Mouse (Mus musculus): Measurements from ENCODE around the gene Ccdc60. TPM values are rescaled to one million over a fixed set of nuclear protein-coding genes. Genes with fewer than 3 reads are reported as not detected.

Ccdc60 gene
- polyA plus RNA-seq, 1 experiment: 0.38 TPM

- H3K27me3 ChIP-seq (ENCODE audit: control insufficient read depth, insufficient read depth, low read length): no peaks in the 10 kb centered on the region; the same call in 1 of the 2 replicates
- DNase-seq: no peak
- no peak overlapping the region for H3K4me3 ChIP-seq (replicated peaks; ENCODE audit: insufficient read depth, low read depth, low read length)
- TF ChIP-seq POLR2A (IDR thresholded peaks at IDR 0.05; ENCODE audit: borderline replicate concordance, insufficient read depth, low read length): no peak
- no peak for TF ChIP-seq CTCF (IDR thresholded peaks at IDR 0.05; ENCODE audit: borderline replicate concordance, insufficient read depth, low read depth, low read length)
- no peak overlapping the region for H3K27ac ChIP-seq (ENCODE audit: insufficient read depth, low read length)
- 52% methylated on average over 10 of the region's 10 CpGs for WGBS
- H3K4me1 ChIP-seq (ENCODE audit: control insufficient read depth, insufficient read depth, low read length): peaks cover 6% of the 10 kb centered on the region; the same call in 1 of the 2 replicates
Observed at GRCm38 (mm10) chr5:116288183-116288582, 602 bp downstream of the Ccdc60 start.

GRCm38 (mm10) chr5:116285532-116286176, 3.1 kb downstream of the Ccdc60 start:
- no peak for DNase-seq
- H3K27ac ChIP-seq (ENCODE audit: insufficient read depth, low read length): no peak overlapping the region
- H3K4me3 ChIP-seq (replicated peaks; ENCODE audit: insufficient read depth, low read depth, low read length): no peak overlapping the region
- WGBS: 30% methylated on average over 15 of the region's 15 CpGs
- H3K4me1 ChIP-seq (ENCODE audit: control insufficient read depth, insufficient read depth, low read length): peaks cover 8% of the 10 kb centered on the region; the same call in 1 of the 2 replicates
- TF ChIP-seq CTCF (IDR thresholded peaks at IDR 0.05; ENCODE audit: borderline replicate concordance, insufficient read depth, low read depth, low read length) (no peak), POLR2A (IDR thresholded peaks at IDR 0.05; ENCODE audit: borderline replicate concordance, insufficient read depth, low read length) (no peak)
- H3K27me3 ChIP-seq (ENCODE audit: control insufficient read depth, insufficient read depth, low read length): no peaks in the 10 kb centered on the region; the same call in 1 of the 2 replicates

GRCm38 (mm10) chr5:116280518-116280917, 8.3 kb downstream of the Ccdc60 start:
- no peak overlapping the region for H3K27ac ChIP-seq (ENCODE audit: insufficient read depth, low read length)
- no peak for TF ChIP-seq POLR2A (IDR thresholded peaks at IDR 0.05; ENCODE audit: borderline replicate concordance, insufficient read depth, low read length)
- no peak for TF ChIP-seq CTCF (IDR thresholded peaks at IDR 0.05; ENCODE audit: borderline replicate concordance, insufficient read depth, low read depth, low read length)
- no peak overlapping the region for H3K4me3 ChIP-seq (replicated peaks; ENCODE audit: insufficient read depth, low read depth, low read length)
- DNase-seq: no peak
- H3K27me3 ChIP-seq (ENCODE audit: control insufficient read depth, insufficient read depth, low read length): no peaks in the 10 kb centered on the region
- H3K4me1 ChIP-seq (ENCODE audit: control insufficient read depth, insufficient read depth, low read length): peaks cover 6% of the 10 kb centered on the region; the same call in 1 of the 2 replicates

GRCm38 (mm10) chr5:116278436-116278918, 10.3 kb downstream of the Ccdc60 start:
- peak overlapping the region; percentile 11 for H3K4me3 ChIP-seq (replicated peaks; ENCODE audit: insufficient read depth, low read depth, low read length)
- H3K4me1 ChIP-seq (ENCODE audit: control insufficient read depth, insufficient read depth, low read length): peaks cover 5% of the 10 kb centered on the region; the same call in 1 of the 2 replicates
- TF ChIP-seq CTCF (IDR thresholded peaks at IDR 0.05; ENCODE audit: borderline replicate concordance, insufficient read depth, low read depth, low read length): no peak
- no peak for TF ChIP-seq POLR2A (IDR thresholded peaks at IDR 0.05; ENCODE audit: borderline replicate concordance, insufficient read depth, low read length)
- no peak overlapping the region for H3K27ac ChIP-seq (ENCODE audit: insufficient read depth, low read length)
- H3K27me3 ChIP-seq (ENCODE audit: control insufficient read depth, insufficient read depth, low read length): no peaks in the 10 kb centered on the region
- DNase-seq: no peak
- 38% methylated on average over 17 of the region's 17 CpGs for WGBS

GRCm38 (mm10) chr5:116277951-116278350, 10.8 kb downstream of the Ccdc60 start:
- no peak for DNase-seq
- Histone ChIP-seq H3K27ac (ENCODE audit: insufficient read depth, low read length) (no peak overlapping the region), H3K27me3 (ENCODE audit: control insufficient read depth, insufficient read depth, low read length) (no peaks in the 10 kb centered on the region), H3K4me1 (ENCODE audit: control insufficient read depth, insufficient read depth, low read length) (no peaks in the 10 kb centered on the region; the same call in 1 of the 2 replicates), H3K4me3 (replicated peaks; ENCODE audit: insufficient read depth, low read depth, low read length) (no peak overlapping the region)
- 91% methylated on average over 4 of the region's 4 CpGs for WGBS
- TF ChIP-seq CTCF (IDR thresholded peaks at IDR 0.05; ENCODE audit: borderline replicate concordance, insufficient read depth, low read depth, low read length): no peak
- TF ChIP-seq POLR2A (IDR thresholded peaks at IDR 0.05; ENCODE audit: borderline replicate concordance, insufficient read depth, low read length): no peak

GRCm38 (mm10) chr5:116274818-116275217, 14.0 kb downstream of the Ccdc60 start:
- 41% methylated on average over 2 of the region's 2 CpGs for WGBS
- Histone ChIP-seq H3K27ac (ENCODE audit: insufficient read depth, low read length) (no peak overlapping the region), H3K4me3 (replicated peaks; ENCODE audit: insufficient read depth, low read depth, low read length) (no peak overlapping the region)

GRCm38 (mm10) chr5:116274365-116274764, 14.4 kb downstream of the Ccdc60 start:
- WGBS: 52% methylated on average over 5 of the region's 5 CpGs
- H3K4me1 ChIP-seq (ENCODE audit: control insufficient read depth, insufficient read depth, low read length): no peaks in the 10 kb centered on the region; the same call in 1 of the 2 replicates
- DNase-seq: no peak
- no peaks in the 10 kb centered on the region for H3K27me3 ChIP-seq (ENCODE audit: control insufficient read depth, insufficient read depth, low read length)
- TF ChIP-seq POLR2A (IDR thresholded peaks at IDR 0.05; ENCODE audit: borderline replicate concordance, insufficient read depth, low read length): no peak
- TF ChIP-seq CTCF (IDR thresholded peaks at IDR 0.05; ENCODE audit: borderline replicate concordance, insufficient read depth, low read depth, low read length): no peak
- H3K27ac ChIP-seq (ENCODE audit: insufficient read depth, low read length): no peak overlapping the region
- H3K4me3 ChIP-seq (replicated peaks; ENCODE audit: insufficient read depth, low read depth, low read length): no peak overlapping the region

More at GRCm38 (mm10) chr5:116274818-116275217, 14.0 kb downstream of the Ccdc60 start:
- Histone ChIP-seq H3K27me3 (ENCODE audit: control insufficient read depth, insufficient read depth, low read length) (no peaks in the 10 kb centered on the region), H3K4me1 (ENCODE audit: control insufficient read depth, insufficient read depth, low read length) (no peaks in the 10 kb centered on the region)
- DNase-seq: no peak
- no peak for TF ChIP-seq POLR2A (IDR thresholded peaks at IDR 0.05; ENCODE audit: borderline replicate concordance, insufficient read depth, low read length)
- TF ChIP-seq CTCF (IDR thresholded peaks at IDR 0.05; ENCODE audit: borderline replicate concordance, insufficient read depth, low read depth, low read length): no peak

Measured in cerebellum, adult 2 months (tissue).